Mouse (Mus musculus): Measurements from ENCODE around the gene Auts2.

DNA sequence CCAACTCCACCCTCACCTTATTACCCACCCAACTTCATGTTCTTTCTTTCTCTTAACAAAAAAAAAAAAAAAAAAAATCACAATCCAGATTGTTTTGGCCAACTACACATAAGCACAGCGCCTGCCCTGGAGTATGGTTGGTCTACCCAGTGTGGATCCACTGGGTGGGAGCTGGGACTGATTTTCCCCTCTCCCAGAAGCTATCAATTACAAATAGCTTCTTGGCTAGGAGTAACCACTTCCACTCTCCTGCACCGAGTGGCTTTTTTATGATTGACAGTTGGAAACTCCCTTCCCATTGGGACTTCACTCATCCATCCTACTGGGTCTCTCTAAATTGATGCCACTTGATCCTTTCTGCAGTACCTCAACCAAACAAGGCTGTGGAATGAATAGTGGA lies 170.5 kb downstream of the Auts2 start:
- TF ChIP-seq POLR2A (IDR thresholded peaks at IDR 0.05; ENCODE audit: borderline replicate concordance, low read depth, low read length) = no peak
- TF ChIP-seq CTCF (IDR thresholded peaks at IDR 0.05; ENCODE audit: low read depth, low read length) = no peak

Measured in bone marrow macrophage, adult 2 months (primary cell).